Mouse (Mus musculus) limb, embryonic 12.5 days (tissue): ENCODE data around the gene Mast3. TPM values are rescaled to one million over a fixed set of nuclear protein-coding genes. Genes with fewer than 3 reads are reported as not detected.

Experiments
- ATAC-seq: fragments of 200-750 bp; cut with Nextera tagmentation; 2 replicates; pipeline ENCODE4 v1.8.0; 2017; ENCODE audit warnings: low read depth, moderate TSS enrichment; ENCODE audit not compliant: insufficient number of reproducible peaks, insufficient read depth, low FRiP score, low TSS enrichment
- H3K27ac ChIP-seq: fragments of 300-500 bp; sonication (generic); 2 replicates; pipeline ENCODE4 v1.5.1; 2016; ENCODE audit warnings: mild to moderate bottlenecking, moderate library complexity
- H3K27me3 ChIP-seq: fragments of 300-500 bp; sonication (generic); 2 replicates; pipeline ENCODE4 v1.6.1; 2016; ENCODE audit warnings: mild to moderate bottlenecking, moderate library complexity
- H3K36me3 ChIP-seq: fragments of 300-500 bp; sonication (generic); 2 replicates; pipeline ENCODE4 v1.6.1; 2016; ENCODE audit warnings: mild to moderate bottlenecking, moderate library complexity
- H3K4me1 ChIP-seq: fragments of 300-500 bp; sonication (generic); replicated peaks from 2 replicates; pipeline ENCODE4 v1.6.1; 2016
- H3K4me2 ChIP-seq: fragments of 300-500 bp; sonication (generic); 2 replicates; pipeline ENCODE4 v1.6.1; 2016; ENCODE audit warnings: mild to moderate bottlenecking, moderate library complexity
- H3K4me3 ChIP-seq: fragments of 300-500 bp; sonication (generic); replicated peaks from 2 replicates; pipeline ENCODE4 v1.5.1; 2016; ENCODE audit warnings: mild to moderate bottlenecking
- H3K9ac ChIP-seq: fragments of 300-500 bp; sonication (generic); replicated peaks from 2 replicates; pipeline ENCODE4 v1.6.1; 2016; ENCODE audit warnings: mild to moderate bottlenecking, moderate library complexity
- H3K9me3 ChIP-seq: fragments of 300-500 bp; sonication (generic); 2 replicates; pipeline ENCODE4 v1.6.1; 2016; ENCODE audit warnings: mild to moderate bottlenecking, moderate library complexity
- WGBS: fragments of 180-500 bp; shearing (Covaris S2); methylation state at CpG from one replicate; pipeline ENCODE4 v1.1.7; 2016; 5-methylcytosine and 5-hydroxymethylcytosine counted together
- polyA plus RNA-seq: library from polyadenylated mRNA; unstranded; fragments of >200 nt; fragmentation: Nextera tagmentation; extraction: Ambion mirVana; gene quantifications from 2 replicates; pipeline ENCODE4 v1.2.1, GENCODE M21; 2016

Mast3 gene
- polyA plus RNA-seq, 1 experiment from 2014 or later, result 13.2 TPM

DNA sequence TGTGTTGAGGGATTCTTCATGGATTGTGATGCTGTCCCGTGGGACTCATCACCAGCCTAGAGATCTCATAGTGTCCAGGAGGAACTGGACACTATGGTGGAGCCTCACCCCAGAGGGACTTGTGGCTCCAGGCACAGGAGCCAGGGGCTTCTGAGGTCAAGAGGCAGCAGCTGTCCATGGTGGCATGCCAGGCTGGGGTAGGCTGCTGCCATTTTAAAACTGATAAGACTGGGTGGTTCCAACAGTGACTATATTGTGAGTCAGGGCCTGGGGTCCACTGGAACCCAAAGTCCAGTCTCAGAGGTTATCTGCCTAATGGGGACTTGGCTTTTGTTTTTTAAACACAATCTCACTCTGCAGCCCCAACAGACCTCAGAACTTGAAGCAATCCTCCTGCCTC, 3.0 kb downstream of the Mast3 start:
- 75% methylated on average over 1 of the region's 1 CpGs for WGBS
- Histone ChIP-seq H3K27ac (no peak overlapping the region), H3K4me1 (peaks cover 20% of the 10 kb centered on the region), H3K9me3 (no peaks in the 10 kb centered on the region), H3K36me3 (no peaks in the 10 kb centered on the region), H3K27me3 (peaks cover 90% of the 10 kb centered on the region), H3K4me3 (no peak overlapping the region), H3K9ac (no peak overlapping the region), H3K4me2 (no peak overlapping the region)
- ATAC-seq, result no peak

DNA sequence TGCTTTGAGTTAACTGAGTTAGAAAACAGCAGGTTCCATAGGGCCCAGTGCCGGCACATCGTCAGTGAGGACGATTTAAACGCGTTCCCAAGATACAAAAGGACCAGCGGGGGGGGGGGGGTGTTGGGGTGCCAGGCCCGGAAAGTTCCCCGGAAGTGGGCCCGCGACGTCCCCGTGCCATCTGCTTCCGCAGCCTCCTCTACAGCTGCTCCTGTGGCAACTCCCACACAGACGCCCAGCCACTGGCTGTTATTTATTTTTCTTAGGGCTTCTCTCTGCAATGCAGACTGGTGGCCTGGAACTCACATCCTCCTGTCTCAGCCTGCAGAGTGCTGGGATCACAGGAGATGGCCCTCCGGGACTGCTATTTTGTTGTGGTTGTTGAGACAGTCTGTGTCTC, 3.7 kb downstream of the Mast3 start:
- Histone ChIP-seq H3K27me3 (peaks cover 87% of the 10 kb centered on the region), H3K9ac (no peak overlapping the region), H3K9me3 (no peaks in the 10 kb centered on the region), H3K4me3 (no peak overlapping the region), H3K4me1 (peaks cover 20% of the 10 kb centered on the region), H3K36me3 (no peaks in the 10 kb centered on the region), H3K27ac (no peak overlapping the region), H3K4me2 (no peak overlapping the region)
- ATAC-seq, result no peak
- WGBS, result 36% methylated on average over 15 of the region's 15 CpGs

DNA sequence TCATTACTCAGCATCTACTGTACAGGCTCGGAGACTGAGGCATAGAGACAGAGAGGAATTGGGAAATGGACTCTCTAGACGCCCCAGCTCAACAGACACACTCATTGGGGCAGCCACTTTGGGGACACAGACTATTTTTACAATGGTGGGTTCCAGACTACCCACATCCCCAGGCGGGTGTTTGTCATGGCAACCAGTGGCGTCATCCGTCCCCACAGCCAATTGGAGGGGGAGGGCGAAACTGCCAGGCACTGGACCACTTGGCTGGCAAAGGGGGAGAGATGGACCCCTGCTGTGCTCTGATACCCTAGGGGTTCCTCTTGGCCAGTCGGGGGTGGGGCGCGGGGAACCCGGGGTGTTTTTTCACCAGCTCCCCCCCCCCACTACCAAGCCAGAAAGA, 4.2 kb downstream of the Mast3 start:
- ATAC-seq, result no peak

DNA sequence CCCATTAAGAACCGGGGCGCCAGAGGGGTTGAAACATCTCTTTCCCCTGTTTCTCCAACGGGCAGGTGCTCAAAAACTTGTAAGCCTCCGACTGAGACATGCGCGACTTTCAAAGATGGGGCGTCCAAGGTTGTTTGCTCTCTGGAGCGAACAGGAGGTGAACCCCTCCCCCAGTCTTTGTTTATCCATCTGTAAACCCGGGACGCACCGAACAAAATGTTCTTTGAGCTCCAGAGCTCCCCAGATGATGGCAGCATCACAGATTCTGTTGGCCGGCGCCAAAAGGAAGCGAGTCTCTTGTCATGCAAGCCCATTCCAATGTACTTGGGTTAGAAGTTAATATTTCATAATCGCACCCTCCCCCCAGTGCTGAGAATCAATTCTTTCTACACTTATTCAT, 6.6 kb downstream of the Mast3 start:
- no peak for ATAC-seq
- peak overlapping the region; percentile 55 for H3K4me3 ChIP-seq
- H3K27me3 ChIP-seq, result peaks cover 68% of the 10 kb centered on the region
- no peak overlapping the region for H3K27ac ChIP-seq
- no peaks in the 10 kb centered on the region for H3K36me3 ChIP-seq
- H3K9ac ChIP-seq, result no peak overlapping the region
- peak overlapping the region; percentile 84 for H3K4me2 ChIP-seq
- WGBS, result 14% methylated on average over 15 of the region's 15 CpGs
- H3K9me3 ChIP-seq, result no peaks in the 10 kb centered on the region
- peaks cover 14% of the 10 kb centered on the region for H3K4me1 ChIP-seq

More for the DNA sequence above, 4.2 kb downstream of the Mast3 start:
- WGBS, result 41% methylated on average over 10 of the region's 10 CpGs
- Histone ChIP-seq H3K27me3 (peaks cover 84% of the 10 kb centered on the region), H3K4me1 (peaks cover 20% of the 10 kb centered on the region), H3K4me3 (no peak overlapping the region), H3K9ac (no peak overlapping the region), H3K9me3 (no peaks in the 10 kb centered on the region), H3K27ac (no peak overlapping the region), H3K4me2 (no peak overlapping the region), H3K36me3 (no peaks in the 10 kb centered on the region)

- Histone ChIP-seq H3K4me2 (peak overlapping the region; percentile 84), H3K36me3 (no peaks in the 10 kb centered on the region), H3K9me3 (no peaks in the 10 kb centered on the region), H3K4me1 (peaks cover 22% of the 10 kb centered on the region), H3K4me3 (peak overlapping the region; percentile 55), H3K9ac (peak overlapping the region; percentile 60), H3K27me3 (peaks cover 60% of the 10 kb centered on the region), H3K27ac (no peak overlapping the region)
- ATAC-seq, result peak; percentile 90
- WGBS, result under 1% methylated on average over 54 of the region's 57 CpGs
Measured at GRCm38 (mm10) chr8:70797081-70798070, 7.5 kb downstream of the Mast3 start.

GRCm38 (mm10) chr8:70796403-70797080, 8.3 kb downstream of the Mast3 start:
- H3K4me2 ChIP-seq, result peak overlapping the region; percentile 84
- H3K4me3 ChIP-seq, result peak overlapping the region; percentile 55
- no peak overlapping the region for H3K27ac ChIP-seq
- ATAC-seq, result no peak
- H3K4me1 ChIP-seq, result peaks cover 27% of the 10 kb centered on the region
- peaks cover 52% of the 10 kb centered on the region for H3K27me3 ChIP-seq
- H3K9ac ChIP-seq, result peak overlapping the region; percentile 57
- 2% methylated on average over 54 of the region's 54 CpGs for WGBS
- H3K9me3 ChIP-seq, result no peaks in the 10 kb centered on the region
- no peaks in the 10 kb centered on the region for H3K36me3 ChIP-seq

- no peak overlapping the region for H3K4me2 ChIP-seq
- H3K27me3 ChIP-seq, result peaks cover 40% of the 10 kb centered on the region
- no peaks in the 10 kb centered on the region for H3K9me3 ChIP-seq
- H3K4me3 ChIP-seq, result no peak overlapping the region
- ATAC-seq, result no peak
- WGBS, result 78% methylated on average over 2 of the region's 2 CpGs
- peaks cover 38% of the 10 kb centered on the region for H3K4me1 ChIP-seq
- H3K36me3 ChIP-seq, result no peaks in the 10 kb centered on the region
- H3K9ac ChIP-seq, result no peak overlapping the region
- no peak overlapping the region for H3K27ac ChIP-seq
Measured at GRCm38 (mm10) chr8:70795370-70795769, 9.5 kb downstream of the Mast3 start.

DNA sequence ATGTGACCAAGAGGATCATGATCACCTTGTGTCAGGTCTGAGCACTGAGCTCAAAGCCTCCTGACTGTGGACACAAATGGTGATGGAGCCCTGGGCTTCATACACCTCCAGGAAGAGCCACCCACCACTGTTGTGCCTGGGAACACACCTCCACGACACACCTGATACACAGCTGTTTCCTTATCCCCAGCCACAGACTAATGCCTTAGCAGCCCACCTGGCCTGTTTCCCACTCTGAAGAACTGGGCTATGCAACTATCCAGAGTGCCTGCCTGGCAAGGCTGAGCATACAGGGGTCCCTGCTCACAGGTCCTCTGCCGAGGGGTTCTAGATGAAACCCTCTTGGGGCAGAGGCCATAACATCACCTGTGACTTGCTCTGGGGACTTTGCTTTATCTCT, 10.6 kb downstream of the Mast3 start:
- 83% methylated on average over 2 of the region's 2 CpGs for WGBS
- Histone ChIP-seq H3K9ac (0 out of 2 replicates have a peak overlapping the region, but pooled peaks have one; percentile 19), H3K4me1 (peaks cover 47% of the 10 kb centered on the region), H3K27ac (no peak overlapping the region), H3K36me3 (peaks cover 6% of the 10 kb centered on the region; the same call in 1 of the 2 replicates), H3K4me3 (no peak overlapping the region), H3K27me3 (peaks cover 29% of the 10 kb centered on the region), H3K9me3 (no peaks in the 10 kb centered on the region), H3K4me2 (no peak overlapping the region)
- no peak for ATAC-seq

DNA sequence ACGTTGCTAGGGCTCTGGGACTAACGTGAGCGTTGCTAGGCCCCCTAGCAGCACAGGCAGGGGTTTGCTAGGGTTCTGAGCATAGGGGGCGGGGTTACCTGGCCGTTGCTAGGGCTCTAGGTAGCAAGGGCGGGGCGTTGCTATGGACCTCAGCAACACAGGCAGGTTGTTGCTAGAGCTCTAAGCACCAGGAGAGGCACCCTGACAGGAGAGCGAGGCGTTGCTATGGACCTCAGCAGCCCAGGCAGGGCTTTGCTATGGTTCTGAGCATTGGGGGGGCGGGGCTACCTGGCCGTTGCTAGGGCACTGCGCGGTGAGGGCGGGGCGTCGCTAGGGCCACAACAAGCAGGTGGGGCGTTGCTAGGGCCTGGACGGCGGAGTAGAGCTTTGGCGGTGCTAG, 12.2 kb downstream of the Mast3 start:
- peak overlapping the region; percentile 73 for H3K4me3 ChIP-seq
- H3K4me1 ChIP-seq, result peaks cover 53% of the 10 kb centered on the region
- ATAC-seq, result peak; percentile 49
- H3K36me3 ChIP-seq, result peaks cover 21% of the 10 kb centered on the region
- peaks cover 17% of the 10 kb centered on the region for H3K27me3 ChIP-seq
- WGBS, result under 1% methylated on average over 20 of the region's 20 CpGs
- H3K4me2 ChIP-seq, result peak overlapping the region; percentile 70
- peak overlapping the region; percentile 91 for H3K27ac ChIP-seq
- no peaks in the 10 kb centered on the region for H3K9me3 ChIP-seq
- H3K9ac ChIP-seq, result peak overlapping the region; percentile 87; the same call in 1 of the 2 replicates

DNA sequence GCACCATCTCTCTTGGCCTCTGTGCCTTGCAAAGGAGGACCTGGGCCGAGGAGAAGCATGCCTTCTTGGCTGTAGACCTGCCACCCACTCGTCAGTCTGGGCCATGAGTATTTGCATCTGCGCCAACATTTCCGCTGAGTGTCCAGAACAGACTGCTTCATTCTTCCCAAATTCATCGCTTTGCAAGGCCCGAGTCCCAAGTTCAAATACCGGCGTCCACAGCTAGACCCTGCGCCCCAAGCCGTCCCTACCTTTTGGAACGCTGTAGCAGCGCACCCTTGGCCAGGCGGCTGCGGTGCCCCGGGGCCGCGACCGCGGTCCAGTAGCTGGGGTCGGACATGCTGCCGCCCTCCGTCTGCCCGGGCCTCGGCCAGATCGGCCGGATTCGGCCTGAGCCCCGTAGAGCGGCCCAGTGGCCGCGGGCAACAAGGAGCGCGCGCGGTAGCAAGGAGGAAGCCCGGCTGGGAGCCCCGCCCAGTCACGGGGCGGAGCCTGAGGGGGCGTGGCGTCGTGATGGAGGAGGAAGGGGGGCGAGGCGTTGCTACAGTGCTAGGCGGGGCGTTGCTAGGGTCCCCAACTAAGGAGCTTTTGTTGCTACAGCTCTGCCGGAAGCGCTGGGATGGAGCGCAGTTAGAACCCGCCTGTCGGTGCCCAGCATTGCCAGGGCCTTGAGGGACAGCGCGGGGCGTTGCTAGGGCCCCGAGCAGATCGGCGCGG, 12.7 kb downstream of the Mast3 start:
- H3K27me3 ChIP-seq, result peaks cover 14% of the 10 kb centered on the region
- H3K4me1 ChIP-seq, result peaks cover 51% of the 10 kb centered on the region

More for the DNA sequence above, 12.7 kb downstream of the Mast3 start:
- no peaks in the 10 kb centered on the region for H3K9me3 ChIP-seq
- WGBS, result 6% methylated on average over 58 of the region's 58 CpGs
- peaks cover 27% of the 10 kb centered on the region for H3K36me3 ChIP-seq
- peak overlapping the region; percentile 91 for H3K27ac ChIP-seq
- peak; percentile 79 for ATAC-seq
- peak overlapping the region; percentile 73 for H3K4me3 ChIP-seq
- peak overlapping the region; percentile 70 for H3K4me2 ChIP-seq
- peak overlapping the region; percentile 87 for H3K9ac ChIP-seq
